Mouse (Mus musculus): Measurements from ENCODE around the gene Ostm1. TPM values are rescaled to one million over a fixed set of nuclear protein-coding genes. Genes with fewer than 3 reads are reported as not detected.

Gene Ostm1
- polyA plus RNA-seq, 1 experiment from 2014 or later = 13.3 TPM

GRCm38 (mm10) chr10:42613075-42613474 is 29.5 kb downstream of the Ostm1 start:
- Histone ChIP-seq H3K27ac (ENCODE audit: low read length) (no peak overlapping the region), H3K9ac (ENCODE audit: low read length) (no peak overlapping the region), H3K9me3 (ENCODE audit: control insufficient read depth, low read length) (0 out of 2 replicates have a peak, but pooled peaks cover 2% of the 10 kb centered on the region), H3K27me3 (ENCODE audit: control insufficient read depth, insufficient read depth, low read depth, low read length) (peaks cover 57% of the 10 kb centered on the region), H3K4me3 (ENCODE audit: low read length) (no peak overlapping the region), H3K4me2 (ENCODE audit: low read depth, low read length) (no peak overlapping the region), H3K36me3 (ENCODE audit: control insufficient read depth, insufficient read depth, low read length) (no peaks in the 10 kb centered on the region), H3K4me1 (replicated peaks; ENCODE audit: control insufficient read depth, insufficient read depth, low read length) (peaks cover 7% of the 10 kb centered on the region; the same call in 1 of the 2 replicates)
- ATAC-seq (ENCODE audit: low read depth) = no peak
- 7% methylated on average over 12 of the region's 12 CpGs for WGBS

- H3K4me3 ChIP-seq (ENCODE audit: low read length) = peak overlapping the region; percentile 44
- peaks cover 7% of the 10 kb centered on the region; the same call in 1 of the 2 replicates for H3K4me1 ChIP-seq (replicated peaks; ENCODE audit: control insufficient read depth, insufficient read depth, low read length)
- ATAC-seq (ENCODE audit: low read depth) = peak; percentile 70
- H3K9me3 ChIP-seq (ENCODE audit: control insufficient read depth, low read length) = 0 out of 2 replicates have a peak, but pooled peaks cover 2% of the 10 kb centered on the region
- H3K9ac ChIP-seq (ENCODE audit: low read length) = peak overlapping the region; percentile 36; the same call in 1 of the 2 replicates
- H3K4me2 ChIP-seq (ENCODE audit: low read depth, low read length) = peak overlapping the region; percentile 64
- peaks cover 57% of the 10 kb centered on the region for H3K27me3 ChIP-seq (ENCODE audit: control insufficient read depth, insufficient read depth, low read depth, low read length)
- no peaks in the 10 kb centered on the region for H3K36me3 ChIP-seq (ENCODE audit: control insufficient read depth, insufficient read depth, low read length)
- no peak overlapping the region for H3K27ac ChIP-seq (ENCODE audit: low read length)
- WGBS = under 1% methylated on average over 39 of the region's 40 CpGs
Measured at GRCm38 (mm10) chr10:42613639-42614381, 30.2 kb downstream of the Ostm1 start.

- Histone ChIP-seq H3K4me2 (ENCODE audit: low read depth, low read length) (no peak overlapping the region), H3K27ac (ENCODE audit: low read length) (no peak overlapping the region), H3K4me1 (replicated peaks; ENCODE audit: control insufficient read depth, insufficient read depth, low read length) (peaks cover 7% of the 10 kb centered on the region; the same call in 1 of the 2 replicates), H3K36me3 (ENCODE audit: control insufficient read depth, insufficient read depth, low read length) (no peaks in the 10 kb centered on the region), H3K9me3 (ENCODE audit: control insufficient read depth, low read length) (0 out of 2 replicates have a peak, but pooled peaks cover 2% of the 10 kb centered on the region), H3K9ac (ENCODE audit: low read length) (no peak overlapping the region), H3K4me3 (ENCODE audit: low read length) (no peak overlapping the region), H3K27me3 (ENCODE audit: control insufficient read depth, insufficient read depth, low read depth, low read length) (peaks cover 55% of the 10 kb centered on the region)
- no peak for ATAC-seq (ENCODE audit: low read depth)
- 12% methylated on average over 9 of the region's 9 CpGs for WGBS
Measured at GRCm38 (mm10) chr10:42614766-42615165, 31.1 kb downstream of the Ostm1 start.

- no peak; the same call in 1 of the 2 replicates for ATAC-seq (ENCODE audit: low read depth)
- Histone ChIP-seq H3K27me3 (ENCODE audit: control insufficient read depth, insufficient read depth, low read depth, low read length) (peaks cover 35% of the 10 kb centered on the region), H3K4me3 (ENCODE audit: low read length) (no peak overlapping the region), H3K4me1 (replicated peaks; ENCODE audit: control insufficient read depth, insufficient read depth, low read length) (peaks cover 7% of the 10 kb centered on the region; the same call in 1 of the 2 replicates), H3K36me3 (ENCODE audit: control insufficient read depth, insufficient read depth, low read length) (no peaks in the 10 kb centered on the region), H3K27ac (ENCODE audit: low read length) (no peak overlapping the region), H3K4me2 (ENCODE audit: low read depth, low read length) (no peak overlapping the region), H3K9ac (ENCODE audit: low read length) (no peak overlapping the region), H3K9me3 (ENCODE audit: control insufficient read depth, low read length) (0 out of 2 replicates have a peak, but pooled peaks cover 2% of the 10 kb centered on the region)
- 24% methylated on average over 2 of the region's 2 CpGs for WGBS
Measured at GRCm38 (mm10) chr10:42618291-42618690, 34.7 kb downstream of the Ostm1 start.

GRCm38 (mm10) chr10:42625907-42626306 is 42.3 kb downstream of the Ostm1 start:
- 57% methylated on average over 2 of the region's 2 CpGs for WGBS
- no peak overlapping the region for H3K27ac ChIP-seq (ENCODE audit: low read length)
- no peak overlapping the region for H3K4me2 ChIP-seq (ENCODE audit: low read depth, low read length)
- no peaks in the 10 kb centered on the region for H3K4me1 ChIP-seq (replicated peaks; ENCODE audit: control insufficient read depth, insufficient read depth, low read length)
- no peak overlapping the region for H3K9ac ChIP-seq (ENCODE audit: low read length)
- no peaks in the 10 kb centered on the region for H3K36me3 ChIP-seq (ENCODE audit: control insufficient read depth, insufficient read depth, low read length)
- peaks cover 28% of the 10 kb centered on the region for H3K27me3 ChIP-seq (ENCODE audit: control insufficient read depth, insufficient read depth, low read depth, low read length)
- no peak for ATAC-seq (ENCODE audit: low read depth)
- H3K9me3 ChIP-seq (ENCODE audit: control insufficient read depth, low read length) = no peaks in the 10 kb centered on the region
- H3K4me3 ChIP-seq (ENCODE audit: low read length) = no peak overlapping the region

GRCm38 (mm10) chr10:42630596-42631355 is 47.2 kb downstream of the Ostm1 start:
- Histone ChIP-seq H3K27me3 (ENCODE audit: control insufficient read depth, insufficient read depth, low read depth, low read length) (peaks cover 64% of the 10 kb centered on the region), H3K9me3 (ENCODE audit: control insufficient read depth, low read length) (no peaks in the 10 kb centered on the region), H3K36me3 (ENCODE audit: control insufficient read depth, insufficient read depth, low read length) (no peaks in the 10 kb centered on the region), H3K27ac (ENCODE audit: low read length) (no peak overlapping the region), H3K4me1 (replicated peaks; ENCODE audit: control insufficient read depth, insufficient read depth, low read length) (peaks cover 17% of the 10 kb centered on the region), H3K4me3 (ENCODE audit: low read length) (no peak overlapping the region), H3K9ac (ENCODE audit: low read length) (no peak overlapping the region), H3K4me2 (ENCODE audit: low read depth, low read length) (no peak overlapping the region)
- no peak for ATAC-seq (ENCODE audit: low read depth)
- WGBS = 4% methylated on average over 19 of the region's 19 CpGs

- Histone ChIP-seq H3K4me3 (ENCODE audit: low read length) (peak overlapping the region; percentile 48), H3K4me2 (ENCODE audit: low read depth, low read length) (peak overlapping the region; percentile 73), H3K36me3 (ENCODE audit: control insufficient read depth, insufficient read depth, low read length) (no peaks in the 10 kb centered on the region), H3K27me3 (ENCODE audit: control insufficient read depth, insufficient read depth, low read depth, low read length) (peaks cover 75% of the 10 kb centered on the region), H3K9me3 (ENCODE audit: control insufficient read depth, low read length) (no peaks in the 10 kb centered on the region), H3K27ac (ENCODE audit: low read length) (no peak overlapping the region), H3K9ac (ENCODE audit: low read length) (no peak overlapping the region), H3K4me1 (replicated peaks; ENCODE audit: control insufficient read depth, insufficient read depth, low read length) (peaks cover 17% of the 10 kb centered on the region)
- under 1% methylated on average over 42 of the region's 42 CpGs for WGBS
- no peak for ATAC-seq (ENCODE audit: low read depth)
Measured at GRCm38 (mm10) chr10:42631754-42632452, 48.3 kb downstream of the Ostm1 start.

- H3K36me3 ChIP-seq (ENCODE audit: control insufficient read depth, insufficient read depth, low read length) = no peaks in the 10 kb centered on the region
- 0 out of 2 replicates have a peak overlapping the region, but pooled peaks have one; percentile 21 for H3K9ac ChIP-seq (ENCODE audit: low read length)
- no peaks in the 10 kb centered on the region for H3K9me3 ChIP-seq (ENCODE audit: control insufficient read depth, low read length)
- no peak overlapping the region for H3K27ac ChIP-seq (ENCODE audit: low read length)
- H3K4me3 ChIP-seq (ENCODE audit: low read length) = peak overlapping the region; percentile 48
- peak overlapping the region; percentile 73 for H3K4me2 ChIP-seq (ENCODE audit: low read depth, low read length)
- peaks cover 17% of the 10 kb centered on the region for H3K4me1 ChIP-seq (replicated peaks; ENCODE audit: control insufficient read depth, insufficient read depth, low read length)
- ATAC-seq (ENCODE audit: low read depth) = no peak
- peaks cover 83% of the 10 kb centered on the region for H3K27me3 ChIP-seq (ENCODE audit: control insufficient read depth, insufficient read depth, low read depth, low read length)
- under 1% methylated on average over 39 of the region's 39 CpGs for WGBS
Measured at GRCm38 (mm10) chr10:42632453-42633360, 49.1 kb downstream of the Ostm1 start.
